ENCODE assay signal across 17 mouse cellular contexts in genomic region chr12:49481151-49481550, GRCm38 (mm10).
DNase-seq lines count a peak whose midpoint lies in the region; ATAC-seq lines count a peak whose summit lies in the region.
"Had no signal": no experiment of that assay in that cellular context is flagged by ENCODE, and none has a peak within 500 bp of the region (broad histone marks: within the 10 kb centered on the region; RNA-seq: fewer than 3 reads in every experiment).

No protein-coding gene starts in this region.

- H3K4me1 ChIP-seq in midbrain, embryonic 11.5 days (ENCODE audit: control insufficient read depth, insufficient read depth, low read length), result peaks cover 11% of the 10 kb centered on the region
- no peaks in the 10 kb centered on the region for H3K4me1 ChIP-seq in intestine, embryonic 16.5 days (ENCODE audit: control insufficient read depth, insufficient read depth, low read length)
- H3K4me1 ChIP-seq: embryonic facial prominence, embryonic 15.5 days; liver, embryonic 15.5 days; stomach, embryonic 15.5 days had no signal

- no peak overlapping the region for H3K4me2 ChIP-seq in midbrain, embryonic 11.5 days
- H3K4me2 ChIP-seq in intestine, embryonic 16.5 days (ENCODE audit: low read depth, low read length), result no peak overlapping the region
- H3K4me2 ChIP-seq: embryonic facial prominence, embryonic 15.5 days; liver, embryonic 15.5 days; stomach, embryonic 15.5 days had no signal

- no peak overlapping the region for H3K9ac ChIP-seq in midbrain, embryonic 11.5 days (ENCODE audit: low read length)
- H3K9ac ChIP-seq in intestine, embryonic 16.5 days (ENCODE audit: low read depth, low read length), result no peak overlapping the region
- H3K9ac ChIP-seq: embryonic facial prominence, embryonic 15.5 days; liver, embryonic 15.5 days; stomach, embryonic 15.5 days had no signal

- H3K9me3 ChIP-seq in midbrain, embryonic 11.5 days (ENCODE audit: control insufficient read depth, low read length), result no peaks in the 10 kb centered on the region
- no peaks in the 10 kb centered on the region for H3K9me3 ChIP-seq in intestine, embryonic 16.5 days (ENCODE audit: control insufficient read depth, low read length)
- H3K9me3 ChIP-seq: embryonic facial prominence, embryonic 15.5 days; liver, embryonic 15.5 days; stomach, embryonic 15.5 days had no signal

- H3K27ac ChIP-seq in midbrain, embryonic 11.5 days (ENCODE audit: low read depth, low read length), result peak overlapping the region; percentile 35; the same call in 1 of the 2 replicates
- H3K27ac ChIP-seq in intestine, embryonic 16.5 days (ENCODE audit: low read length), result no peak overlapping the region
- H3K27ac ChIP-seq: embryonic facial prominence, embryonic 15.5 days; liver, embryonic 15.5 days; macrophage; stomach, embryonic 15.5 days had no signal

- no peaks in the 10 kb centered on the region for H3K27me3 ChIP-seq in midbrain, embryonic 11.5 days (ENCODE audit: control insufficient read depth, insufficient read depth, low read length)
- no peaks in the 10 kb centered on the region for H3K27me3 ChIP-seq in intestine, embryonic 16.5 days (replicated peaks; ENCODE audit: control insufficient read depth, insufficient read depth, low read length)
- H3K27me3 ChIP-seq: embryonic facial prominence, embryonic 15.5 days; liver, embryonic 15.5 days; stomach, embryonic 15.5 days had no signal

- peak; percentile 36; the same call in 1 of the 2 replicates for ATAC-seq in midbrain, embryonic 11.5 days (ENCODE audit: low FRiP score)
- no peak for ATAC-seq in intestine, embryonic 16.5 days

- WGBS in midbrain, embryonic 11.5 days, result 63% methylated on average over 8 of the region's 8 CpGs
- 61% methylated on average over 8 of the region's 8 CpGs for WGBS in intestine, embryonic 16.5 days

- DNase-seq in embryo, embryonic 10.5 days (ENCODE audit: low spot score), result peak; percentile 2
- DNase-seq in embryo, embryonic 10 days (ENCODE audit: low spot score), result no peak
- peak; percentile 23 to 24 for DNase-seq in right cerebral cortex, postnatal 10 days (ENCODE audit: low spot score in 2 of 2)
- DNase-seq in right cerebral cortex, adult 18-20 months, result no peak
- peak; percentile 90 for DNase-seq in midbrain, embryonic 11.5 days (ENCODE audit: low spot score, missing footprints)
- DNase-seq in kidney, postnatal 25 days, result no peak
- DNase-seq in thymus, adult 18-20 months, result no peak
- DNase-seq: adrenal gland, adult 2 months; heart, postnatal 10 days; kidney, adult 11 months; thymus, postnatal 4 days had no signal

- H3K4me3 ChIP-seq in midbrain, embryonic 11.5 days (ENCODE audit: low read depth, low read length), result no peak overlapping the region
- no peak overlapping the region for H3K4me3 ChIP-seq in intestine, embryonic 16.5 days (ENCODE audit: low read length)
- H3K4me3 ChIP-seq: embryonic facial prominence, embryonic 15.5 days; liver, embryonic 15.5 days; myocyte; stomach, embryonic 15.5 days had no signal

- H3K36me3 ChIP-seq in midbrain, embryonic 11.5 days (ENCODE audit: control insufficient read depth, insufficient read depth, low read length), result no peaks in the 10 kb centered on the region
- no peaks in the 10 kb centered on the region for H3K36me3 ChIP-seq in intestine, embryonic 16.5 days (ENCODE audit: control insufficient read depth, insufficient read depth, low read length)
- H3K36me3 ChIP-seq: embryonic facial prominence, embryonic 15.5 days; liver, embryonic 15.5 days; stomach, embryonic 15.5 days had no signal

Comparison
In these comparisons a context has a peak if more than half of its experiments do, and no peak if none do; other contexts are left out.
1. DNase-seq: peak in embryo, embryonic 10.5 days (single experiment), right cerebral cortex, postnatal 10 days (2 of 2) and midbrain, embryonic 11.5 days (single experiment); none in embryo, embryonic 10 days (single experiment), right cerebral cortex, adult 18-20 months (single experiment), kidney, postnatal 25 days (0 of 2) and thymus, adult 18-20 months (0 of 2).